Mouse (Mus musculus) right cerebral cortex, adult 18-20 months (tissue): ENCODE measurements at regions not wholly inside any gene's neighbourhood (a gene's known extent, or its start where the extent isn't known, plus 50 kb on each side); places are given as distances from the start of the nearest gene placed in this dataset.
A peak's percentile ranks its signal among the peaks of the same experiment; 100 is the strongest.

Experiments
- DNase-seq: peaks from one replicate; pipeline ENCODE4 v3.0.0; 2022; ENCODE audit warnings: mixed read lengths

DNA sequence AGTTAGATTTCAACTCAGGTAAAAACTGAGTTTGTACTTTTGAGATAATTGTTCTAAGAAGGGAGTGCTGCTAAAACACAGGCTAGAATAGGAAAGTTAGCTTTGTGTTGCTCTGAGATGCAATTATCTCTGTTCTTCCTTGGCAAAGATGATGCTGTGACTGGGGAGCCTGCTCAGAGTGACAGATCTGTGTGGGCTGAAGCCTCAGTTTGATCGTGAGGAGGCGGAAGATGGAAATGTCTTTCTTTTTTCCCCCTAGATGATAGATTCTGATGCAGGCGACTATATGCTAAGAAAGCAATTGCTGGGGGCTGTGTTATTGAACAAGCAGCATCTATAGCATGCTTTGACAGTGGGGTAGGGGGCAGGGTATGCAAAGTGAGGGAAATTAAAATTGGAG lies 156.7 kb upstream of the Cypt15 start:
- DNase-seq, result peak; percentile 38

DNA sequence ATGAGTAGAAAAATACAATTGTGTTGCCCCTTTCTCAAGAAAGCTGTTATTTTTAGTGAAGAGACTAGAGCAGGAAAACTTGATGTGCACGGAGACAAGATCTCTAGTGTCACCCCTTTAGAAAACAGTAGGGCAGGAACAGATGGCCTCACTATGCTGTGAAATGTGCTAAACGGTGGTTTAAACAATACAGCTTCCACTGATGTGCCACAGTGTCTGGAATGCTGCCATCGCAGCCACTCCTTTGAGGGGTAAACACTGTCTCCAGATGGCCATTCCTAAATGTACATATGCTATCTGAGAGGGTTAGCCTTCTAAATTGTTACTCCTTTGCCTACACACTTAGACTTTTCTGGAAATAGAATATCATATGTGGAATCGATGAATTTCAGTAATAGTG lies 116.4 kb upstream of the Cypt15 start:
- peak; percentile 17 for DNase-seq

DNA sequence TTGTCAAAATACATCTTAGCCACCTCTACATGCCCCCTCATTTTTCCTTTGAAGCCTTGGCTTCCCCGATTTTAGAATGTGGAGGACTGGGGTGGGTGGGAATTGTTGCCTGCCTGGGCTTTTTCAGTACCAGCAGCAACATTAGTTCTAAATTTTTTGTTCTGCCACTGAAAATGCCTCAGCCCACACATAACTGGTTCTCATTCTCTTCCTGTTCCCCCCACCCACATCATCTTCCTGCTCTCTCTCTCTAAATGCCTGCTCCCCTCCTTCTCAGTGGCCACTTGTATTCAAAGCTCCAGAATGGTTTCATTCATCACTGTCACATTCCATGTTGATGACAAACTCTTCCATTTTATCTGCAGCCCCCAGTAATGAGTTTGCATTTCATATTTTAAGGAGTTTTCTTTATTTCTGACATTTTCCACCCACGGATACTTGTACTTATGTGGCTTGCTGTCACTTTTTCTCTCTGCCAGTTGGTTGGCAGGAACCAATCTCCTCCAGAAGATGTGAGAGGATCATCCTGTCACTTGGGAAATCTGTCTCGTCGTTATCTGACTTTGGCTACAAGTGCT lies 95.8 kb upstream of the Cypt15 start:
- DNase-seq, result peak; percentile 29
